Mouse (Mus musculus) ZHBTc4 (cell line): ENCODE measurements around the gene Sfxn2.
"Not testable (repeated sequence)": the region's sequence is repeated elsewhere in the genome, so short reads cannot be mapped to it uniquely, and the experiment has no call there.

Experiments
- DNase-seq: peaks from one replicate; pipeline ENCODE4 v3.0.0-alpha.2; 2011; ENCODE audit warnings: low read depth, low spot score

The Sfxn2 gene

GRCm38 (mm10) chr19:46542750-46543149 is 30.4 kb upstream of the Sfxn2 start:
- no peak for DNase-seq

- DNase-seq: no peak
Measured at GRCm38 (mm10) chr19:46547565-46547964, 25.6 kb upstream of the Sfxn2 start.

GRCm38 (mm10) chr19:46548110-46548509 is 25.1 kb upstream of the Sfxn2 start:
- no peak for DNase-seq

GRCm38 (mm10) chr19:46550385-46550784 is 22.8 kb upstream of the Sfxn2 start:
- no peak for DNase-seq

- DNase-seq: no peak
Measured at GRCm38 (mm10) chr19:46552496-46552895, 20.7 kb upstream of the Sfxn2 start.

- peak; percentile 53 for DNase-seq
Measured at GRCm38 (mm10) chr19:46553541-46553955, 19.6 kb upstream of the Sfxn2 start.

GRCm38 (mm10) chr19:46558009-46558408 is 15.2 kb upstream of the Sfxn2 start:
- DNase-seq: no peak

- DNase-seq: no peak
Measured at GRCm38 (mm10) chr19:46558631-46559030, 14.5 kb upstream of the Sfxn2 start.

- peak; percentile 79 for DNase-seq
Measured at GRCm38 (mm10) chr19:46562132-46562531, 11.0 kb upstream of the Sfxn2 start.

GRCm38 (mm10) chr19:46562581-46563515 is 10.3 kb upstream of the Sfxn2 start:
- no peak for DNase-seq

- DNase-seq: no peak
Measured at GRCm38 (mm10) chr19:46563603-46564002, 9.6 kb upstream of the Sfxn2 start.

- no peak for DNase-seq
Measured at GRCm38 (mm10) chr19:46564043-46564462, 9.1 kb upstream of the Sfxn2 start.

- DNase-seq: not testable (repeated sequence)
Measured at GRCm38 (mm10) chr19:46571211-46571877, 1.8 kb upstream of the Sfxn2 start.

GRCm38 (mm10) chr19:46571878-46572244 is 1.3 kb upstream of the Sfxn2 start:
- DNase-seq: no peak

GRCm38 (mm10) chr19:46572548-46572947 is 617 bp upstream of the Sfxn2 start:
- DNase-seq: peak; percentile 37

- DNase-seq: no peak
Measured at GRCm38 (mm10) chr19:46573990-46574389, 825 bp downstream of the Sfxn2 start.

GRCm38 (mm10) chr19:46575196-46575595 is 2.0 kb downstream of the Sfxn2 start:
- DNase-seq: no peak

GRCm38 (mm10) chr19:46587823-46588508 is 14.8 kb downstream of the Sfxn2 start:
- DNase-seq: peak; percentile 74

GRCm38 (mm10) chr19:46591575-46591974 is 18.4 kb downstream of the Sfxn2 start:
- DNase-seq: no peak

GRCm38 (mm10) chr19:46592751-46593439 is 19.7 kb downstream of the Sfxn2 start:
- DNase-seq: peak; percentile 56

- DNase-seq: no peak
Measured at GRCm38 (mm10) chr19:46598187-46598586, 25.0 kb downstream of the Sfxn2 start.
